Comparison of ENCODE assay signal across 9 mouse cellular contexts in genomic region chr9:69790562-69790961, GRCm38 (mm10). TPM values are rescaled to one million over a fixed set of nuclear protein-coding genes. Genes with fewer than 3 reads are reported as not detected.
DNase-seq lines count a peak whose midpoint lies in the region; ATAC-seq and TF ChIP-seq lines count a peak whose summit lies in the region.
"Had no signal": no experiment of that assay in that cellular context is flagged by ENCODE, and none has a peak within 500 bp of the region (broad histone marks: within the 10 kb centered on the region; RNA-seq: fewer than 3 reads in every experiment).

No protein-coding gene starts in this region.

- no peak for ATAC-seq in liver, embryonic 12.5 days
- no peak for ATAC-seq in inflammation-experienced regulatory T-cells, adult 6 months

- no peak overlapping the region for H3K4me2 ChIP-seq in liver, embryonic 12.5 days

- H3K4me1 ChIP-seq in cerebellum, adult 2 months (ENCODE audit: control insufficient read depth, insufficient read depth, low read length) = no peaks in the 10 kb centered on the region
- H3K4me1 ChIP-seq in liver, embryonic 12.5 days = no peaks in the 10 kb centered on the region
- no peaks in the 10 kb centered on the region for H3K4me1 ChIP-seq in small intestine, adult 2 months (ENCODE audit: control insufficient read depth, insufficient read depth, insufficient read length, low read length)

- H3K27ac ChIP-seq in cerebellum, adult 2 months (ENCODE audit: insufficient read depth, low read length) = no peak overlapping the region
- no peak overlapping the region for H3K27ac ChIP-seq in liver, embryonic 12.5 days
- no peak overlapping the region for H3K27ac ChIP-seq in small intestine, adult 2 months (ENCODE audit: insufficient read depth, low read depth, low read length)

- no peaks in the 10 kb centered on the region for H3K27me3 ChIP-seq in cerebellum, adult 2 months (ENCODE audit: control insufficient read depth, insufficient read depth, low read length)
- no peaks in the 10 kb centered on the region; the same call in 1 of the 2 replicates for H3K27me3 ChIP-seq in liver, embryonic 12.5 days (replicated peaks)
- no peaks in the 10 kb centered on the region for H3K27me3 ChIP-seq in small intestine, adult 2 months (ENCODE audit: control insufficient read depth, insufficient read depth, low read length)

- 67% methylated on average over 7 of the region's 7 CpGs for WGBS in cerebellum, adult 2 months
- WGBS in liver, embryonic 12.5 days (ENCODE audit: insufficient replicate concordance) = 43% methylated on average over 7 of the region's 7 CpGs
- WGBS in small intestine, adult 2 months = 64% methylated on average over 7 of the region's 7 CpGs

- H3K9ac ChIP-seq in liver, embryonic 12.5 days = no peak overlapping the region

- no peak overlapping the region for H3K4me3 ChIP-seq in cerebellum, adult 2 months (replicated peaks; ENCODE audit: insufficient read depth, low read depth, low read length)
- no peak overlapping the region for H3K4me3 ChIP-seq in liver, embryonic 12.5 days
- no peak overlapping the region for H3K4me3 ChIP-seq in small intestine, adult 2 months (ENCODE audit: low read depth, low read length)

- DNase-seq in cerebellum, postnatal 10 days = peak; percentile 43 to 50
- no peak for DNase-seq in cerebellum, adult 2 months
- DNase-seq in liver = peak; percentile 33
- peak; percentile 73 for DNase-seq in ZHBTc4 (ENCODE audit: low read depth, low spot score)
- no peak for DNase-seq in frontal cortex, postnatal 25 days (ENCODE audit: low spot score in 2 of 2)

- no peak for TF ChIP-seq POLR2A in cerebellum, adult 2 months (IDR thresholded peaks at IDR 0.05; ENCODE audit: borderline replicate concordance, insufficient read depth, low read length)
- no peak for TF ChIP-seq POLR2A in small intestine, adult 2 months (IDR thresholded peaks at IDR 0.05; ENCODE audit: low read depth, low read length)

- H3K36me3 ChIP-seq in liver, embryonic 12.5 days = no peaks in the 10 kb centered on the region
- H3K36me3 ChIP-seq in small intestine, adult 2 months (ENCODE audit: control insufficient read depth, insufficient read depth, low read length) = no peaks in the 10 kb centered on the region

- no peak for TF ChIP-seq CTCF in cerebellum, adult 2 months (IDR thresholded peaks at IDR 0.05; ENCODE audit: borderline replicate concordance, insufficient read depth, low read depth, low read length)
- peak; percentile 31; the same call in 1 of the 2 replicates for TF ChIP-seq CTCF in small intestine, adult 2 months (IDR thresholded peaks at IDR 0.05; ENCODE audit: extremely low read depth, insufficient read length, insufficient replicate concordance, low read depth, low read length)

- H3K9me3 ChIP-seq in liver, embryonic 12.5 days (replicated peaks) = no peaks in the 10 kb centered on the region

RNA-seq across cellular contexts. Expression of gene Foxb1, which starts 29.8 kb away (rescaled TPM):
- 1.00 and 1.2 TPM in 2 replicates for polyA plus RNA-seq in cerebellum, adult 2 months (2012; rRNA removed)
- not detected in 2 replicates for polyA plus RNA-seq in liver, embryonic 12.5 days (2016; fragmentation: Nextera tagmentation; extraction: Ambion mirVana)
- not detected in 2 replicates for polyA plus RNA-seq in small intestine, adult 2 months (2012; rRNA removed)
- polyA plus RNA-seq in inflammation-experienced regulatory T-cells, adult 6 months (2017; shearing (Covaris generic)) = not detected
- polyA plus RNA-seq: gonadal fat pad, adult 2 months had no signal

Comparison
In these comparisons a context has a peak if more than half of its experiments do, and no peak if none do; other contexts are left out.
1. DNase-seq: peak in cerebellum, postnatal 10 days (2 of 2), liver (single experiment) and ZHBTc4 (single experiment); none in cerebellum, adult 2 months (0 of 2) and frontal cortex, postnatal 25 days (0 of 2).